19 mouse cellular contexts compared by ENCODE assay signal in genomic region chr11:79580660-79581059, GRCm38 (mm10). TPM values are rescaled to one million over a fixed set of nuclear protein-coding genes. Genes with fewer than 3 reads are reported as not detected.
DNase-seq lines count a peak whose midpoint lies in the region; ATAC-seq and TF ChIP-seq lines count a peak whose summit lies in the region.
"Had no signal": no experiment of that assay in that cellular context is flagged by ENCODE, and none has a peak within 500 bp of the region (broad histone marks: within the 10 kb centered on the region; RNA-seq: fewer than 3 reads in every experiment).

No protein-coding gene starts in this region.

- no peaks in the 10 kb centered on the region for H3K27me3 ChIP-seq in kidney, postnatal 0 days (ENCODE audit: insufficient read depth, low read length)
- H3K27me3 ChIP-seq: embryonic facial prominence, embryonic 13.5 days; forebrain, embryonic 13.5 days; limb, embryonic 13.5 days; lung, embryonic 15.5 days had no signal

- H3K4me3 ChIP-seq in gastrocnemius, adult 2 months: no peak overlapping the region
- H3K4me3 ChIP-seq in kidney, postnatal 0 days (replicated peaks; ENCODE audit: low read depth, low read length): no peak overlapping the region
- H3K4me3 ChIP-seq: embryonic facial prominence, embryonic 13.5 days; forebrain, embryonic 13.5 days; heart, embryonic 10.5 days; limb, embryonic 13.5 days; lung, embryonic 15.5 days; midbrain, embryonic 10.5 days had no signal

- intact Hi-C loops in gastrocnemius, adult 2 months (cut with DNase I): no loop called here

- H3K36me3 ChIP-seq in kidney, postnatal 0 days (ENCODE audit: insufficient read depth, low read length): peaks cover 16% of the 10 kb centered on the region; the same call in 1 of the 2 replicates

- H3K9ac ChIP-seq in kidney, postnatal 0 days (ENCODE audit: low read depth, low read length): no peak overlapping the region
- H3K9ac ChIP-seq: embryonic facial prominence, embryonic 13.5 days; forebrain, embryonic 13.5 days; limb, embryonic 13.5 days; lung, embryonic 15.5 days had no signal

- H3K4me2 ChIP-seq in kidney, postnatal 0 days (ENCODE audit: low read length): no peak overlapping the region
- H3K4me2 ChIP-seq: embryonic facial prominence, embryonic 13.5 days; forebrain, embryonic 13.5 days; limb, embryonic 13.5 days; lung, embryonic 15.5 days had no signal

- WGBS in kidney, postnatal 0 days: 33% methylated on average over 4 of the region's 4 CpGs

- H3K27ac ChIP-seq in gastrocnemius, adult 2 months: no peak overlapping the region
- H3K27ac ChIP-seq in kidney, postnatal 0 days: no peak overlapping the region
- H3K27ac ChIP-seq: embryonic facial prominence, embryonic 13.5 days; forebrain, embryonic 13.5 days; heart, embryonic 10.5 days; limb, embryonic 13.5 days; lung, embryonic 15.5 days; midbrain, embryonic 10.5 days had no signal

- ATAC-seq in kidney, postnatal 0 days (replicated peaks; ENCODE audit: low FRiP score, low read depth): no peak
- ATAC-seq: forebrain, embryonic 13.5 days; inflammation-experienced regulatory T-cells, adult 6 months had no signal

- TF ChIP-seq CTCF in gastrocnemius, adult 2 months (IDR thresholded peaks at IDR 0.05): peak; percentile 60
- TF ChIP-seq CTCF in kidney, postnatal 0 days (IDR thresholded peaks at IDR 0.05; ENCODE audit: low read depth): peak; percentile 61

- no peaks in the 10 kb centered on the region for H3K9me3 ChIP-seq in kidney, postnatal 0 days (replicated peaks; ENCODE audit: low read length)
- H3K9me3 ChIP-seq: embryonic facial prominence, embryonic 13.5 days; forebrain, embryonic 13.5 days; heart, embryonic 10.5 days; limb, embryonic 13.5 days; lung, embryonic 15.5 days; midbrain, embryonic 10.5 days had no signal

- DNase-seq in gastrocnemius, adult 2 months: peak; percentile 44
- DNase-seq in gastrocnemius, postnatal 4 days (ENCODE audit: low spot score in 2 of 2): no peak
- DNase-seq in kidney, postnatal 0 days (ENCODE audit: low spot score): peak; percentile 10
- DNase-seq in kidney, adult 18-20 months: no peak
- DNase-seq in 416B (ENCODE audit: low read depth) (peak; percentile 38), NIH3T3 (ENCODE audit: low read depth) (peak; percentile 12)
- DNase-seq in spleen, adult 12 weeks (ENCODE audit: low spot score): no peak
- DNase-seq in B cell, adult 2 months: no peak
- DNase-seq: cerebellum, postnatal 14 days; heart, postnatal 4 days; right cerebral cortex, postnatal 25 days; thymus, postnatal 25 days had no signal

- no peaks in the 10 kb centered on the region for H3K4me1 ChIP-seq in kidney, postnatal 0 days (replicated peaks; ENCODE audit: insufficient read depth, low read length)
- H3K4me1 ChIP-seq: embryonic facial prominence, embryonic 13.5 days; forebrain, embryonic 13.5 days; limb, embryonic 13.5 days; lung, embryonic 15.5 days; midbrain, embryonic 10.5 days had no signal

RNA-seq across cellular contexts. Expression of gene Rab11fip4, which starts 10.4 kb away (rescaled TPM):
- under 1 TPM; 0.20 to 0.67 TPM for total RNA-seq in gastrocnemius, adult 2 months (2021)
- under 1 TPM; 0.83 to 0.86 TPM for total RNA-seq in gastrocnemius, postnatal 4 days (2021)
- polyA plus RNA-seq in kidney, postnatal 0 days (2015; fragmentation: Nextera tagmentation; extraction: Ambion mirVana): 9.1 TPM in 2 replicates

RNA-seq across cellular contexts. Expression of gene Evi2a, which starts 50.3 kb away (rescaled TPM):
- total RNA-seq in gastrocnemius, adult 2 months (2021): 1 to 10 TPM; 3.9 to 4.0 TPM
- 1 to 10 TPM; 4.7 to 6.0 TPM for total RNA-seq in gastrocnemius, postnatal 4 days (2021)
- 3.3 and 3.4 TPM in 2 replicates for polyA plus RNA-seq in kidney, postnatal 0 days (2015; fragmentation: Nextera tagmentation; extraction: Ambion mirVana)

RNA-seq across cellular contexts. Expression of gene Evi2, which starts 50.3 kb away (rescaled TPM):
- total RNA-seq in gastrocnemius, adult 2 months (2021): not detected
- under 1 TPM; 0.20 to 0.31 TPM for total RNA-seq in gastrocnemius, postnatal 4 days (2021)
- polyA plus RNA-seq in kidney, postnatal 0 days (2015; fragmentation: Nextera tagmentation; extraction: Ambion mirVana): 0.12 and 0.18 TPM in 2 replicates

RNA-seq across cellular contexts. Expression of gene Evi2b, which starts 57.1 kb away (rescaled TPM):
- under 1 TPM; 0.45 to 0.46 TPM for total RNA-seq in gastrocnemius, adult 2 months (2021)
- 1 to 10 TPM; 1.6 to 1.7 TPM for total RNA-seq in gastrocnemius, postnatal 4 days (2021)
- polyA plus RNA-seq in kidney, postnatal 0 days (2015; fragmentation: Nextera tagmentation; extraction: Ambion mirVana): 0.78 and 0.82 TPM in 2 replicates
- polyA plus RNA-seq: forebrain, embryonic 13.5 days; midbrain, embryonic 10.5 days had no signal

Comparison
In these comparisons a context has a peak if more than half of its experiments do, and no peak if none do; other contexts are left out.
1. DNase-seq: peak in gastrocnemius, adult 2 months (single experiment), kidney, postnatal 0 days (single experiment), 416B (single experiment) and NIH3T3 (single experiment); none in gastrocnemius, postnatal 4 days (0 of 2), kidney, adult 18-20 months (single experiment), spleen, adult 12 weeks (single experiment) and B cell, adult 2 months (0 of 2).